Mouse (Mus musculus): ENCODE data around the gene Gm13272.
A peak's percentile ranks its signal among the peaks of the same experiment; 100 is the strongest.
"Not testable (repeated sequence)": the region's sequence is repeated elsewhere in the genome, so short reads cannot be mapped to it uniquely, and the experiment has no call there.

Gm13272 gene

DNA sequence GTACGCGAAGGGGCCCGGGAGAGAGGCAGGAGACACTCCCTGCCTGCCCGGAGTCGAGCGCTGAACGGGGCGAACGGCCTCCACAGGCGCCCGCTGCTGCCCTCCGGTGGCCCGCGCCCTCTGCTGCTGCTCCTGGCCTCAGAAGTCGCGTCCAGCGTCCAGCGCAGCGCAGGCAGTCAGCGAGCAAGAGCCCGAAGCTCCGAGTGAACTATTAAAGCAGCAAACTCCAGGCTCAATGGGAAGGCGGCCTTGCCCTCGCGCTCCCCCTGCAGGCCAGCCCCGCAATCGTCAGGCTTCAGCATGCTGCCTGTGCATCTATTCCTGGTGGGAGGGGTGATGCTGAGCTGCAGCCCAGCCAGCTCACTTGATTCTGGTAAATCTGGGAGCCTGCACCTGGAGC lies 5.8 kb downstream of the Gm13272 start, which contains the start of gene Gm13276:
TSS of gene Gm13276 (plus strand) at position 301 of the 400 bp plus-strand sequence.
- not testable (repeated sequence) for DNase-seq (ENCODE audit: low read depth, low spot score)

DNA sequence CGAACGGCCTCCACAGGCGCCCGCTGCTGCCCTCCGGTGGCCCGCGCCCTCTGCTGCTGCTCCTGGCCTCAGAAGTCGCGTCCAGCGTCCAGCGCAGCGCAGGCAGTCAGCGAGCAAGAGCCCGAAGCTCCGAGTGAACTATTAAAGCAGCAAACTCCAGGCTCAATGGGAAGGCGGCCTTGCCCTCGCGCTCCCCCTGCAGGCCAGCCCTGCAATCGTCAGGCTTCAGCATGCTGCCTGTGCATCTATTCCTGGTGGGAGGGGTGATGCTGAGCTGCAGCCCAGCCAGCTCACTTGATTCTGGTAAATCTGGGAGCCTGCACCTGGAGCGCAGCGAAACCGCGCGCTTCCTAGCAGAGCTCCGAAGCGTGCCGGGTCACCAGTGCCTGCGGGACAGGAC lies 8.8 kb downstream of the Gm13272 start, which contains the start of gene Gm13277:
TSS of gene Gm13277 (plus strand) at position 231 of the 400 bp plus-strand sequence.
- not testable (repeated sequence) for DNase-seq (ENCODE audit: low read depth, low spot score)

DNA sequence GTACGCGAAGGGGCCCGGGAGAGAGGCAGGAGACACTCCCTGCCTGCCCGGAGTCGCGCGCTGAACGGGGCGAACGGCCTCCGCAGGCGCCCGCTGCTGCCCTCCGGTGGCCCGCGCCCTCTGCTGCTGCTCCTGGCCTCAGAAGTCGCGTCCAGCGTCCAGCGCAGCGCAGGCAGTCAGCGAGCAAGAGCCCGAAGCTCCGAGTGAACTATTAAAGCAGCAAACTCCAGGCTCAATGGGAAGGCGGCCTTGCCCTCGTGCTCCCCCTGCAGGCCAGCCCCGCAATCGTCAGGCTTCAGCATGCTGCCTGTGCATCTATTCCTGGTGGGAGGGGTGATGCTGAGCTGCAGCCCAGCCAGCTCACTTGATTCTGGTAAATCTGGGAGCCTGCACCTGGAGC lies 11.6 kb downstream of the Gm13272 start, which contains the start of gene Gm13278:
TSS of gene Gm13278 (plus strand) at position 301 of the 400 bp plus-strand sequence.
- not testable (repeated sequence) for DNase-seq (ENCODE audit: low read depth, low spot score)

DNA sequence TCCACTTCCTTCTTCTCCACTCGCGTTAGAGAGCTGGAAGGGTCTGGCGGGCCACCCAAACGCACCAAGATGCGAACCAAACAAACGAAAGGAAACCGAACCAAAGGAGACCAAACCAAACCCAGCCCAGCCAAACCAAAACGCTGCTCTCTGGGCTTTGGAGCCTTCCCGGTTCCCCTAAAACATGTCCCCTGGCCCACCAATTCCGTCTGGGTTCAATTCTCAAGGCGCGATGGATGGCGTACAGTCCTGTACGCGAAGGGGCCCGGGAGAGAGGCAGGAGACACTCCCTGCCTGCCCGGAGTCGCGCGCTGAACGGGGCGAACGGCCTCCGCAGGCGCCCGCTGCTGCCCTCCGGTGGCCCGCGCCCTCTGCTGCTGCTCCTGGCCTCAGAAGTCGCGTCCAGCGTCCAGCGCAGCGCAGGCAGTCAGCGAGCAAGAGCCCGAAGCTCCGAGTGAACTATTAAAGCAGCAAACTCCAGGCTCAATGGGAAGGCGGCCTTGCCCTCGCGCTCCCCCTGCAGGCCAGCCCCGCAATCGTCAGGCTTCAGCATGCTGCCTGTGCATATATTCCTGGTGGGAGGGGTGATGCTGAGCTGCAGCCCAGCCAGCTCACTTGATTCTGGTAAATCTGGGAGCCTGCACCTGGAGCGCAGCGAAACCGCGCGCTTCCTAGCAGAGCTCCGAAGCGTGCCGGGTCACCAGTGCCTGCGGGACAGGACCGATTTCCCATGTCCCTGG lies 14.5 kb downstream of the Gm13272 start, which contains the start of gene Gm13275:
TSS of gene Gm13275 (plus strand) at position 552 of the 740 bp plus-strand sequence.
- not testable (repeated sequence) for DNase-seq (ENCODE audit: low read depth, low spot score)

DNA sequence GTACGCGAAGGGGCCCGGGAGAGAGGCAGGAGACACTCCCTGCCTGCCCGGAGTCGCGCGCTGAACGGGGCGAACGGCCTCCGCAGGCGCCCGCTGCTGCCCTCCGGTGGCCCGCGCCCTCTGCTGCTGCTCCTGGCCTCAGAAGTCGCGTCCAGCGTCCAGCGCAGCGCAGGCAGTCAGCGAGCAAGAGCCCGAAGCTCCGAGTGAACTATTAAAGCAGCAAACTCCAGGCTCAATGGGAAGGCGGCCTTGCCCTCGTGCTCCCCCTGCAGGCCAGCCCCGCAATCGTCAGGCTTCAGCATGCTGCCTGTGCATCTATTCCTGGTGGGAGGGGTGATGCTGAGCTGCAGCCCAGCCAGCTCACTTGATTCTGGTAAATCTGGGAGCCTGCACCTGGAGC lies 17.4 kb downstream of the Gm13272 start, which contains the start of gene Gm13279:
TSS of gene Gm13279 (plus strand) at position 301 of the 400 bp plus-strand sequence.
- not testable (repeated sequence) for DNase-seq (ENCODE audit: low read depth, low spot score)

DNA sequence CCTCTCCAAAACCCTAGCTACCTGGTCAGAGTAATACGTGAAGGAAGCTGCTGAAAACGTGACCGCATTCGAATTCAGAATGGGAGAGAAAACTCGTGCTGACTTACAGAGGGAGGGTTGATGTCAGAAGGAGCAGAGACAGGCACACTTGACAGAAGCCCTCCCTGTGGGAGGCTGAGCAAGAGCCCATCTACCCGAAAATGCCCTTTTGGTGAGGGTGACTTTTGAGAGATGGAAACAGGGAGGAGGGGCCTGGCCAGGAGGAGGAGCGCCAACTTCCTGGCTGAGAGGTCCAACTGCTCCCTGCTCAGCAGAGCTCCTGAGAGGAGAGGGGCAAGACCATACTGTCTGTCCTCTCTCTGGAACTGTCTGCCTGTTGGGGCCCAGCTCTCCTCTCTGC lies 19.7 kb downstream of the Gm13272 start, which contains the start of gene Gm13285:
TSS of gene Gm13285 (plus strand) at position 301 of the 400 bp plus-strand sequence.
- DNase-seq (ENCODE audit: low read depth, low spot score), result not testable (repeated sequence)

DNA sequence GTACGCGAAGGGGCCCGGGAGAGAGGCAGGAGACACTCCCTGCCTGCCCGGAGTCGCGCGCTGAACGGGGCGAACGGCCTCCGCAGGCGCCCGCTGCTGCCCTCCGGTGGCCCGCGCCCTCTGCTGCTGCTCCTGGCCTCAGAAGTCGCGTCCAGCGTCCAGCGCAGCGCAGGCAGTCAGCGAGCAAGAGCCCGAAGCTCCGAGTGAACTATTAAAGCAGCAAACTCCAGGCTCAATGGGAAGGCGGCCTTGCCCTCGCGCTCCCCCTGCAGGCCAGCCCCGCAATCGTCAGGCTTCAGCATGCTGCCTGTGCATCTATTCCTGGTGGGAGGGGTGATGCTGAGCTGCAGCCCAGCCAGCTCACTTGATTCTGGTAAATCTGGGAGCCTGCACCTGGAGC lies 23.3 kb downstream of the Gm13272 start, which contains the start of gene Gm13287:
TSS of gene Gm13287 (plus strand) at position 301 of the 400 bp plus-strand sequence.
- DNase-seq (ENCODE audit: low read depth, low spot score), result not testable (repeated sequence)

DNA sequence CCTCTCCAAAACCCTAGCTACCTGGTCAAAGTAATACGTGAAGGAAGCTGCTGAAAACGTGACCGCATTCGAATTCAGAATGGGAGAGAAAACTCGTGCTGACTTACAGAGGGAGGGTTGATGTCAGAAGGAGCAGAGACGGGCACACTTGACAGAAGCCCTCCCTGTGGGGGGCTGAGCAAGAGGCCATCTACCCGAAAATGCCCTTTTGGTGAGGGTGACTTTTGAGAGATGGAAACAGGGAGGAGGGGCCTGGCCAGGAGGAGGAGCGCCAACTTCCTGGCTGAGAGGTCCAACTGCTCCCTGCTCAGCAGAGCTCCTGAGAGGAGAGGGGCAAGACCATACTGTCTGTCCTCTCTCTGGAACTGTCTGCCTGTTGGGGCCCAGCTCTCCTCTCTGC lies 25.6 kb downstream of the Gm13272 start, which contains the start of gene Gm13288:
TSS of gene Gm13288 (plus strand) at position 301 of the 400 bp plus-strand sequence.
- not testable (repeated sequence) for DNase-seq (ENCODE audit: low read depth, low spot score)

DNA sequence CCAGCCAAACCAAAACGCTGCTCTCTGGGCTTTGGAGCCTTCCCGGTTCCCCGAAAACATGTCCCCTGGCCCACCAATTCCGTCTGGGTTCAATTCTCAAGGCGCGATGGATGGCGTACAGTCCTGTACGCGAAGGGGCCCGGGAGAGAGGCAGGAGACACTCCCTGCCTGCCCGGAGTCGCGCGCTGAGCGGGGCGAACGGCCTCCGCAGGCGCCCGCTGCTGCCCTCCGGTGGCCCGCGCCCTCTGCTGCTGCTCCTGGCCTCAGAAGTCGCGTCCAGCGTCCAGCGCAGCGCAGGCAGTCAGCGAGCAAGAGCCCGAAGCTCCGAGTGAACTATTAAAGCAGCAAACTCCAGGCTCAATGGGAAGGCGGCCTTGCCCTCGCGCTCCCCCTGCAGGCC lies 26.1 kb downstream of the Gm13272 start:
- DNase-seq (ENCODE audit: low read depth, low spot score), result not testable (repeated sequence)

DNA sequence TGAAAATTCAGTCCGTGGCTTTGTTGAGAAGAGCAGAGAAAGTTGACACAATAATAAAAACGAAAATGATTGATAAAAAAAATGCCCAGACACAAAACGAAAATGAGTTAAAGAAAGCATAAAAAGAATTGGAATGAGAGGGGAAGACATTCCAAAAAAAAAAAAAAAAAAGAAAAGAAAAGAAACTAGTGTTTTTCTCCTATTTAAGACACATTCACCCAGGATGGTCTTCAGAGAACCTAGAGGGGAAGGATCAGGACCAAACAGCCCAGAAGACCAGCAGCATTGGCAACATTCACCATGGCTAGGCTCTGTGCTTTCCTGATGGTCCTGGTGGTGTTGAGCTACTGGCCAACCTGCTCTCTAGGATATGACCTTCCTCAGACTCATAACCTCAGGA lies 36.3 kb downstream of the Gm13272 start, which contains the start of gene Ifna7:
TSS of gene Ifna7 (plus strand) at position 301 of the 400 bp plus-strand sequence.
- no peak for DNase-seq (ENCODE audit: low read depth, low spot score)

DNA sequence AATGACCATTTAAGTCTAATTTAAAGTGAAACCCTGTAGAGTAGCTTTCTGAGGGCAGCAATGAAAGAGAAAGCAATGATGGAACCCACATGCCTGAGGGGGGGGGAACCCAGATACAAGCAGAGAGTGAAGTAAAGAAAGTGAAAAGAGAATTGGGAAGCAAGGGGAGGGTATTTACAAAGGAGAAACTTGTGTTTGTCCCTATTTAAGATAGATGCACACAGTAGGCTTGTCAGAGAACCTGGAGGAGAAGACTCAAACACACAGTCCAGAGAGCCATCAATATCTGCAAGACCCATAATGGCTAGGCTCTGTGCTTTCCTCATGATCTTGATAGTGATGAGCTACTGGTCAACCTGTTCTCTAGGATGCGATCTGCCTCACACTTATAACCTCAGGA lies 40.0 kb downstream of the Gm13272 start, which contains the start of gene Ifna11:
TSS of gene Ifna11 (plus strand) at position 301 of the 400 bp plus-strand sequence.
- no peak for DNase-seq (ENCODE audit: low read depth, low spot score)

DNA sequence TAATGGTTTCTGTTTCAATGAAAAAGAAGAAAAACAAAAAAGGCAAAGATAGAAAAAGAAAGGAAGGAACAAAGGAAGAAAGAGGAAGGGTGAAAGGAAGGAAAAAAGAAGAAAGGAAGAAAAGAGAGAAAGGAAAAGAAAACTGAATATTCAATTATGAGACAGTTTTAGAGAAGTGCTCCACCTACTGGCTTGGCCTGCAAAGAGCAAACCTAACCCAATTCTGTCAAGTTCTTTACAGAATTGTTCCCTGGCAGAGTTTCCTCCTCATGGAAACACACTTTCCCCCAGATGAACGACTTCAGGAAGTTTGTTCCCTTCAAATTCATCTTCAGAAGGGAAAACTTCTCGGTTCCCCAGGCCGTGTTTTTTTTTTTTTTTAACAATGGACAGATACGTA lies 43.3 kb downstream of the Gm13272 start:
- peak; percentile 4 for DNase-seq (ENCODE audit: low read depth, low spot score)

DNA sequence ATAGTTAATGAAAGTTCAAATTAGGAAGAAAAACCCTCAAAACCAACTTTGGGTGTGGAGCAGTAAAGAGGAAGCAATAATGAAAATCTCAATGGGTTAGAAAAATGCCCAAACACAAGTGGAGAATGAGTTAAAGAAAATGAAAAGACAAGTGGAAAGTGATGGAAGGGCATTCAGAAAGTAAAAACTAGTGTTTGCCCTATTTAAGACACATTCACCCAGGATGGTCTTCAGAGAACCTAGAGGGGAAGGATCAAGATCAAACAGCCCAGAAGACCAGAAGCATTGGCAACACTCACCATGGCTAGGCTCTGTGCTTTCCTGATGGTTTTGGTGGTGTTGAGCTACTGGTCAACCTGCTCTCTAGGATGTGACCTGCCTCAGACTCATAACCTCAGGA lies 47.5 kb downstream of the Gm13272 start, which contains the start of gene Ifna6:
TSS of gene Ifna6 (plus strand) at position 301 of the 400 bp plus-strand sequence.
- not testable (repeated sequence) for DNase-seq (ENCODE audit: low read depth, low spot score)

Measured in retina, postnatal 7 days (tissue).